Mouse (Mus musculus): ENCODE results near the gene 4930519P11Rik. TPM values are rescaled to one million over a fixed set of nuclear protein-coding genes. Genes with fewer than 3 reads are reported as not detected.

The 4930519P11Rik gene
- polyA plus RNA-seq (2012; rRNA removed; ENCODE audit: low replicate concordance), result 0.33 and 0.58 TPM in 2 replicates

GRCm38 (mm10) chr2:154613118-154614115, at the start of gene 4930519P11Rik, which contains the start of gene Zfp341:
4930519P11Rik (minus strand) TSS chr2:154613437.
Zfp341 (plus strand) TSS chr2:154613297.

GRCm38 (mm10) chr2:154651363-154651762, 38.1 kb upstream of the 4930519P11Rik start, which contains the start of gene Chmp4b:
Chmp4b (plus strand) TSS chr2:154651705.

GRCm38 (mm10) chr2:154603638-154604153, 9.5 kb downstream of the 4930519P11Rik start, which contains the start of gene Pxmp4:
Pxmp4 (minus strand) TSS chr2:154603708.

GRCm38 (mm10) chr2:154569836-154570286, 43.4 kb downstream of the 4930519P11Rik start, which contains the start of gene E2f1:
E2f1 (minus strand) TSS chr2:154569892.

Other genes starting within 250 kb of the 4930519P11Rik start
- 3.9 and 4.2 TPM in 2 replicates for gene Cdk5rap1, start 240.4 kb downstream of the 4930519P11Rik start, polyA plus RNA-seq (2012; rRNA removed; ENCODE audit: low replicate concordance)
- gene Snta1, start 205.3 kb downstream of the 4930519P11Rik start, polyA plus RNA-seq (2012; rRNA removed; ENCODE audit: low replicate concordance), result 16.9 and 38.8 TPM in 2 replicates
- 3.5 and 3.9 TPM in 2 replicates for gene Cbfa2t2, start 177.0 kb downstream of the 4930519P11Rik start, polyA plus RNA-seq (2012; rRNA removed; ENCODE audit: low replicate concordance)
- gene 1700003F12Rik, start 66.4 kb downstream of the 4930519P11Rik start, polyA plus RNA-seq (2012; rRNA removed; ENCODE audit: low replicate concordance), result 0.21 and 1.0 TPM in 2 replicates
- gene Actl10, start 61.7 kb downstream of the 4930519P11Rik start, polyA plus RNA-seq (2012; rRNA removed; ENCODE audit: low replicate concordance), result 0.07 and 0.27 TPM in 2 replicates
- gene Necab3, start 54.5 kb downstream of the 4930519P11Rik start, polyA plus RNA-seq (2012; rRNA removed; ENCODE audit: low replicate concordance), result 0.31 and 0.44 TPM in 2 replicates
- gene E2f1, start 43.5 kb downstream of the 4930519P11Rik start, polyA plus RNA-seq (2012; rRNA removed; ENCODE audit: low replicate concordance), result 6.4 and 8.0 TPM in 2 replicates
- gene Pxmp4, start 9.7 kb downstream of the 4930519P11Rik start, polyA plus RNA-seq (2012; rRNA removed; ENCODE audit: low replicate concordance), result 32.7 and 43.8 TPM in 2 replicates
- 3.0 and 3.9 TPM in 2 replicates for gene Zfp341, start 140 bp downstream of the 4930519P11Rik start, polyA plus RNA-seq (2012; rRNA removed; ENCODE audit: low replicate concordance)
- gene Chmp4b, start 38.3 kb upstream of the 4930519P11Rik start, polyA plus RNA-seq (2012; rRNA removed; ENCODE audit: low replicate concordance), result 89.8 and 102 TPM in 2 replicates
- gene Gm14214, start 156.6 kb upstream of the 4930519P11Rik start, polyA plus RNA-seq (2012; rRNA removed; ENCODE audit: low replicate concordance), result not detected in 2 replicates
- 161 and 261 TPM in 2 replicates for gene Raly, start 177.7 kb upstream of the 4930519P11Rik start, polyA plus RNA-seq (2012; rRNA removed; ENCODE audit: low replicate concordance)
- 0.86 and 0.95 TPM in 2 replicates for gene a, start 178.0 kb upstream of the 4930519P11Rik start, polyA plus RNA-seq (2012; rRNA removed; ENCODE audit: low replicate concordance)